Mouse (Mus musculus) gastrocnemius, postnatal 4 days (tissue): ENCODE data around the gene Gm17334. TPM values are rescaled to one million over a fixed set of nuclear protein-coding genes. Genes with fewer than 3 reads are reported as not detected.
A peak's percentile ranks its signal among the peaks of the same experiment; 100 is the strongest.

Experiments
- DNase-seq, 2 experiments: peaks; one replicate each; pipeline ENCODE4 v3.0.0; 2021 to 2022; ENCODE audit warnings: low spot score in 2 of 2, mixed read lengths in 2 of 2
- microRNA-seq: library from miRNA; unstranded; fragments of <30 nt; microRNA quantifications from one replicate; pipeline ENCODE4 v1.2.0, GENCODE M21; 2021
- total RNA-seq, 2 experiments: library from RNA; stranded (reverse); gene quantifications; 2 replicates each; pipeline ENCODE4 v1.2.3; 2021

Gene Gm17334
- total RNA-seq, 2 experiments from 2014 or later = 0.31 to 0.32 TPM

DNA sequence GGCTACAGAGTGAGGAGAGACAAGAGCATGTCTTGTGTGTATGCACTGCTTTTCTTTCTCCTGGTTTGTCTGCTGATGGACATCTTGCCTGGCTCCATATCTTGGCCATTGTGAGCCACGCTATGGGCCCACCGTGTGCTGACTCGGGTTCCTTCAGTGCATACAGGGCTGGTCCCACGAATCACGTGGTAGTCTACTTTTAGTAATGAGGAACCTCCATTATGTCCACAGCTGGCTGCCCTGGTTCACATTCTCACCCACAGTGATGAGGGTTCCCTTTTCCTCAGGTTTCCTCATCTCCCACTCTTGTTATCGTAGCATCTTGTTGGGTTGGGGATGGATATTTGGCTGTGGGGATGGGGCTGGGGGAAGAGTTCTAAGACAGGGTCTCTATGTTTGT lies 24.4 kb downstream of the Gm17334 start:
- DNase-seq = no peak

DNA sequence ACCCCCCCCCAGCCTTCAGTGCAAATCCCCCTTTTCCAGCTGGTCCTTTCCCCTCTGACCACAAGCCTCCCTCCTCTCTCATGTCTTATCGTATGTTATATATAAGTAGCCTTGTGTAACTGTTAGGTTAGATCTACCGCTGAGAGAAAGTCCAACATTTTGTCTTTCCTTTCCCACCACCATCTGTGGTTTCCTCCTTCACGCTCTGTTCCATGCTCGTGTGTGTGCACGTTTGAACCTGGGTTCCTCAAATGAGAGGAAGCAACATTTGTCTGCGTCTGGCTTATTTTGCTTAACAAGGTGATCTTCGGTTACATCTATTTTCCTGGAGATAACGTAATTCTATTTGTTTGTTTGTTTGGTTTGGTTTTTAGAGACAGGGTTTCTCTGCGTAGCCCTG lies 25.0 kb downstream of the Gm17334 start:
- DNase-seq = no peak

DNA sequence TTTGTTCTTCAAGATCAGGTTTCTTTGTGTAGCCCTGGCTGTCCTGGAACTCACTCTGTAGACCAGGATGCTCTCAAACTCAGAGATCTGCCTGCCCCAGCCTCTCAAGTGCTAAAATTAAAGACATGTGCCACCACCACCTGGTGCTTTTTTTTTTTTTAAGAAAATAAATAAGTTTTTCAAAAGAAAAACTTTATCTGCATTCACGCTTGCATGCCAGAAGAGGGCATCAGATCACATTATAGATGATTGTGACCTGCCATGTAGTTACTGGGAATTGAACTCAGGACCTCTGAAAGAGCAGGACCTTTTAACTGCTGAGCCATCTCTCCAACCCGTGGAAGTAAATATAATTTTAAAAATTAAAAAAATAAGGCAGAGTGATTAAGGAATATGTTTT lies 27.7 kb downstream of the Gm17334 start:
- no peak for DNase-seq

DNA sequence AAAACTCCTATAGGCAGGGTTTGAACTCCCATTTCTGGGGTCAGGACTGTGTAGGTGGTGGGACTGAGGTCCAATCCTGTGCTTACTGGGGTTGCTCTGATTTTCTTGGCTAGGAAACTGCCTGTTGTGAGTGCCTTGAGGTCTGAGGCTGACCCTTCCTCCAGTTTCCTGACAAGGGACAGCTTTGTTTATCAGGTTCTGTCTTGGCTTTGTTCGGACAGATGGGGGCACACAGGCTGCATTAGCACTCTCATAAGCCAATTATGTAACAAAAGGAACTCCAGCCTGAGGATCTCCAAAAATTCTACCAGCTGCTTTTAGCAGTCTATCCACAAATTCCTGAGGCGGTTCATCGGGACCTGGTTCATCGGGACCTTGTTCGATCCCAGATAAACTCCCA lies 30.6 kb downstream of the Gm17334 start:
- DNase-seq = no peak

DNA sequence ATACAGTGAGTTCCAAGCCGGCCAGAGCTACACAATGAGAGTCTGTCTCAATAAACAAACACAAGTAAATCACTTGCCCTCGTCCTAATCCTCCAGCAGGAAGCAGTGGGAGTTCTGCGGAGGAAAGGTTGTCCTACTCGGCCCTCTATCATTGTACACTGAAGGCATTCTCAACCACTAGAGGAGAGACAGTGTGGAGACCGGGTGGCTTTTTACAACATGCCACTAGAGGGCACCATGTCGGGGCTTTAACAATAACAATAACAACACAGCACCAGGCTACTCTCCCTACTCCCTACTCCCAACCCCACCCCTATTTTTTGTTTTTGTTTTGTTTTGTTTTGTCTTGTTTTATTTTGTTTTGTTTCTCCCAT lies 35.4 kb downstream of the Gm17334 start:
- DNase-seq = peak in 1 of 2 experiments; percentile 48

DNA sequence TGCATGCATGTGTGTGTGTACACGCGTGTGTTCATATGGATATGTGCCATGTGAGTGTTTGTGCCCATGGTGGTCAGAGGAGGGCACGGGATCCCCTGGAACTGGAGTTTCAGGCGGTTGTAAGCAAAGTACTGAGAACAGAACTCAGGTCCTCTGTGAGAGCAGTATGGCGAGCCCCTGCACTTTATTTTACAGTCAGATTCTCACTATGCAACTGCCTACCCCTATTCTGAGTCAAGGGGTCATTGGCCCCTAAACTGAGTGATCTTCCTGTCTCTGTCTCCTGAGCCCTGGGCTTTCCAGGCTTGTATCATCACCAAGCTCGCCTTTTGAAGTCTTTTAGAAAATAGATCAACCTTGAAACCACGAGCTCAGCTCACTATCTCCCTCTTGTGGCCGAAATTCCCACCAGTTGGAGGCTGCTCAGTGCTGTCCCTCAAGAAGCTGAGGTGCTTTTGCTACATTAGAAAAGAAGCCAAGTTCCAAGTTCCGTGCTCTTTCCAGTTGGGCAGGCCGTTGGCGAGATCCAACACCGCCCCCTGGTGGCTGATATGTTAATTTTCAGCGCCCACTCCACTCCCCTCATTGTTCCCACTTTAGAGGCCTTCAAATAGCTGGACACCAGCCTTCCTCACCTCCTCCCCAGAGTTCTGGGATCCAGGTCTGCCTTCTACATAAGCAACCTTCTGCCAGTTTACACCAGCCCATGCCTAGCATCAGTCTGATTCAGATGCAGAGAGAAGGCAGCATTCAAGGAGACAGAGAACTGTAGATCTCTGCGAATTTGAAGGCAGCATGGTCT lies 36.0 kb downstream of the Gm17334 start:
- peak; percentile 68 to 75 for DNase-seq

DNA sequence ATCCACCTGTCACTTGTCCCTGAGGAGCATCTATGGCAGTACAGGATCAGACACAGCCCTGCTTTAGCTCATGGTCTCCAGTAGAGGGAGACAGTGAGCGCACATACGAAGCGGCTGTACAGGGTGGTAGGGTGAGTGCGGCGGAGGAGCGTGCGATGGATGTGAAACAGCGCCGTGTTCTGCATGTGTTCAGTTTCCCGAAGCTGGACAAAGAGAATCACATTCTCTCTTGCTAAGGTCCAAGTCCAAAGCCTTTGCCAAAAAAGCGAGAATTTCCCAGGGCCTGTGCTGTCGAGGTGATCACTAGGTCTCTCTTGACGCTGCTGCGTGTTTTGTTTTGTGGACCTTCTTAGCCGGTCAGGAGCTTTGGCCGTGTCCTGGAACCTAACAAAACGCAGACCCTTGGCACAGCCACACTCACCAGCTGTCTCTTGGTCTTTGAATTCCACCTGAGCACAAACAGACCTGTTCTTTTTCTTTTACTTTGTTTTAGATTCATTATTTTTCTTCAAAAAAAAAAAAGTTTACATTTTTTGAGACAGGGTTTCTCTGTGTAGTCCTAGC lies 37.2 kb downstream of the Gm17334 start:
- peak in 1 of 2 experiments; percentile 52 for DNase-seq

DNA sequence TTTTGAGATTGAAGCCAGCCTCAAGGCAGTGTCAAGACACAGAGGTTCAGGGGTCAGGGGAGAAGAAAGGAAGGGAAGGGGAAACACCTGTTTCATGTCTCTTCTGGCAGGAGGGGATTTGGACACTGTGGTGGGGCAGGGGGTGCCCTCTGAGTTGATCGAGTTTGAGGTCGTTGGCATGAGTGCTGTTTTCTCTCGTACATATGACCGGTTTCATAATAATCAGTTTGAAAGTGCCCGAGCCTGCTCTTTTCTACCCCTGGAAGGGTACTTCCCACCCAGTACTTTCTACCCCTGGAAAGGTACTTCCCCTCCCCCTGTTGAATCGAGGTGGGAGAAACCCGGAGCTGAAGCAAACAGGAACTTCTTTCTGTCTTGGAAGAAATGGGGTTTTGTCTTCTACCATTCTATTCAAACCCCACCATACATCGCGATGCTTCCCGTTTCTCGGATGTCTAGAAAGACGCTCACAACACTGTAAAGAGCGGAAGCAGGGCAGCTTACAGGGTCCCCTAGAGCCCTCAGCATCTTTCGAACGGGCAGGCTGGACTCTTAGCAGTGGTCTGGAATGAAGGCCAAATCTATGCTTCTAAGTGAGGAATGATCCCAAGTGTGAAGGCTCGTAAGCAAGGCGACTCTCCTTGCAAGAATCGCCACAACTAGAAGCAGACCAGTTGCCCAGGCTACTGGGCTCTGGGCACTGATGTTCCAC lies 37.9 kb downstream of the Gm17334 start:
- DNase-seq = no peak

DNA sequence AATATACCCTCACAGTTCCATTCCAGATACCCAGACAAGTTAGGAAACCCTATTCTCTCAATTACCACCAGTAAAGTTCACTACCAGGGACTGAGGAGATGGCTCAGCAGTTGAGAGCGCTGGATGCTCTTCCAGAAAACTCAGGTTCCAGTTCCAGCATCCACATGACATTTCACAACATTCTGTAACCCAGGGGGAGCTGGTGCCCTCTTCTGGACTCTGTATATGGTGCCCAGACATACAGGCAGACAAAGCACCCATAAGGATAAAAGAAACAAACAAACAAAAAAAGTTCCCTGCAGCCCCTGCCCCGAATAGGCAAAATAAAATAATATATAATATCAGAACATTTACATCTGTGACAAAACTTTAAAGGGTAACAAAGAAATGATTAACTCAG lies 38.6 kb downstream of the Gm17334 start:
- no peak for DNase-seq

DNA sequence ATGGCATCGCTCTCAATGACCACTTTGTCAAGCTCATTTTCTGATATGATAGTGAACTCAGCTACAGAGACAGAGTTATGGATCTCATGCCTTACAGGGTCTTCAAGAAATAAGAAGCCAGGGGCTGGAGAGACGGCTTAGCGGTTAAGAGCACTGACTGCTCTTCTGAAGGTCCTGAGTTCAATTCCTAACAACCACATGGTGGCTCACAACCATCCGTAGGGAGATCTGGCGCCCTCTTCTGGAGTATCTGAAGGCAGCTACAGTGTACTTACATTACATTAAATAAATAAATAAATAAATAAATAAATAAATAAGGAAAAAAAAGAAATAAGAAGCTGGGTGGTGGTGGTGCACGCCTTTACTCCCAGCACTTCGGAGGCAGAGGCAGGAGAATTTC lies 39.2 kb downstream of the Gm17334 start:
- DNase-seq = no peak

DNA sequence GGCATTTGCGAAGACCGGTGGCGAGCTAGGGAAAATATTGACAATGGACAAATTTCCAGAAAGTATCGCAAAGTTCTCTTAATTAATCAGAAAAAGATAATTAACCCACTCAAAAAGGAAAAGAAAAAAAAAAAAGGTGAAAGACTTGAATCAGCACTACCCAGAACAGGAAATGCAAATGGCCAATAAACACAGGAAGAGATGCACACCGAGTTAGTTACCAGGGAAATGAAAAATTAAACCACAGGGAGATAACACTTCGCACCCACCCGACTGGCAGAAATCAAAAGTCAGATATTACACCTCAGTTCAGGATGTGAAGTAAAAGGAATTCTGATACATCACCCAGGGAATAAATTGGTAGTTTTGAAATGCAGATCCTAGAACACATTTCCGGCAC lies 40.7 kb downstream of the Gm17334 start:
- DNase-seq = no peak

DNA sequence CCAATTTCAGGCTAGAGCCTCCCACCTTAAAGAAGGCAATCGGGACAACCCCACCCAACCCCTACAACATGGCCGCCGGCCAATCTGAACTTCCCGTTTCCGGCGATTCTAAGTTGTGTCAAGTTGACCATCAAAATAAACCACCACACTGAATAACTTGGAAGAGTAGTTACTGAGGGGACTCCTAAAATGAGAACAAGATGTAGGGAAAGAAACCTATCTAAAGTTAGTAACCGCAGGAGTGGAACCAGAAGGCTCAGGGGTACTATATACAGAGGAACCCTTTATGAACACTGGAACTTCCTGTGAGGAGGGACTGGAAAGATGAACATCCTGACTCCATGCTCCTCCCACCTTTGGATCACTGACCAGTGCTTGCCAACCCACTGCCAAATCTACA lies 41.5 kb downstream of the Gm17334 start:
- no peak for DNase-seq

Small RNAs within 50 kb of the gene (microRNA-seq; reads per million reads assigned to microRNA genes)
- not detected for gene Mir7671

Other genes with a start within 250 kb of the Gm17334 start
- gene Kif3a, start 205.8 kb downstream of the Gm17334 start, total RNA-seq = 10 to 100 TPM; 15.9 to 18.2 TPM
- under 1 TPM in 1 of 2 experiments, not detected in 1; 0.65 TPM for gene Il4, start 154.5 kb downstream of the Gm17334 start, total RNA-seq
- not detected for gene Il13, start 138.5 kb downstream of the Gm17334 start, total RNA-seq
- gene Rad50, start 65.9 kb downstream of the Gm17334 start, total RNA-seq = 10 to 100 TPM; 13.0 to 15.6 TPM
- not detected for gene Il5, start 52.4 kb downstream of the Gm17334 start, total RNA-seq
- gene Irf1, start 3.2 kb downstream of the Gm17334 start, total RNA-seq = 10 to 100 TPM; 16.1 to 17.0 TPM
- gene Gm12216, start 86.1 kb upstream of the Gm17334 start, total RNA-seq = 1 to 10 TPM; 3.2 to 4.6 TPM
- gene Slc22a5, start 118.5 kb upstream of the Gm17334 start, total RNA-seq = 1 to 10 TPM; 8.6 to 8.8 TPM
- 1 to 10 TPM; 3.3 to 3.6 TPM for gene Slc22a21, start 207.1 kb upstream of the Gm17334 start, total RNA-seq